16 mouse cellular contexts compared by ENCODE assay signal in genomic region chr5:77367145-77367544, GRCm38 (mm10). TPM values are rescaled to one million over a fixed set of nuclear protein-coding genes. Genes with fewer than 3 reads are reported as not detected.
DNase-seq lines count a peak whose midpoint lies in the region; ATAC-seq and TF ChIP-seq lines count a peak whose summit lies in the region.
"Had no signal": no experiment of that assay in that cellular context is flagged by ENCODE, and none has a peak within 500 bp of the region (broad histone marks: within the 10 kb centered on the region; RNA-seq: fewer than 3 reads in every experiment).

No protein-coding gene starts in this region.

- 69% methylated on average over 1 of the region's 1 CpGs for WGBS in heart, embryonic 15.5 days
- WGBS in embryonic facial prominence, embryonic 14.5 days = 60% methylated on average over 1 of the region's 1 CpGs
- WGBS in small intestine, adult 2 months = 63% methylated on average over 1 of the region's 1 CpGs

- H3K4me3 ChIP-seq in heart, embryonic 15.5 days = no peak overlapping the region
- no peak overlapping the region for H3K4me3 ChIP-seq in left cerebral cortex, adult 2 months
- no peak overlapping the region for H3K4me3 ChIP-seq in embryonic facial prominence, embryonic 14.5 days (ENCODE audit: low read depth, low read length)
- H3K4me3 ChIP-seq in small intestine, adult 2 months (ENCODE audit: low read depth, low read length) = no peak overlapping the region
- H3K4me3 ChIP-seq: forebrain, embryonic 12.5 days; layer of hippocampus, adult 2 months; liver, embryonic 12.5 days; lung, embryonic 15.5 days had no signal

- intact Hi-C loops in heart, postnatal 36 days (cut with DNase I) = no loop called here
- intact Hi-C loops in left cerebral cortex, adult 2 months (cut with DNase I) = no loop called here

- H3K36me3 ChIP-seq in heart, embryonic 15.5 days = no peaks in the 10 kb centered on the region
- H3K36me3 ChIP-seq in embryonic facial prominence, embryonic 14.5 days (ENCODE audit: control insufficient read depth, insufficient read depth, low read length) = no peaks in the 10 kb centered on the region
- H3K36me3 ChIP-seq in small intestine, adult 2 months (ENCODE audit: control insufficient read depth, insufficient read depth, low read length) = no peaks in the 10 kb centered on the region
- H3K36me3 ChIP-seq: forebrain, embryonic 12.5 days; liver, embryonic 12.5 days; lung, embryonic 15.5 days had no signal

- H3K4me2 ChIP-seq in heart, embryonic 15.5 days = no peak overlapping the region
- H3K4me2 ChIP-seq in embryonic facial prominence, embryonic 14.5 days (ENCODE audit: low read depth, low read length) = no peak overlapping the region
- H3K4me2 ChIP-seq: forebrain, embryonic 12.5 days; liver, embryonic 12.5 days; lung, embryonic 15.5 days had no signal

- peak overlapping the region; percentile 49; the same call in 1 of the 2 replicates for H3K27ac ChIP-seq in heart, embryonic 15.5 days
- H3K27ac ChIP-seq in left cerebral cortex, adult 2 months = 0 out of 2 replicates have a peak overlapping the region, but pooled peaks have one; percentile 16
- peak overlapping the region; percentile 49; the same call in 1 of the 2 replicates for H3K27ac ChIP-seq in embryonic facial prominence, embryonic 14.5 days (replicated peaks; ENCODE audit: low read depth, low read length)
- H3K27ac ChIP-seq in small intestine, adult 2 months (ENCODE audit: insufficient read depth, low read depth, low read length) = peak overlapping the region; percentile 76
- H3K27ac ChIP-seq: forebrain, embryonic 12.5 days; layer of hippocampus, adult 2 months; liver, embryonic 12.5 days had no signal

- H3K4me1 ChIP-seq in heart, embryonic 15.5 days (replicated peaks) = peaks cover 19% of the 10 kb centered on the region
- H3K4me1 ChIP-seq in embryonic facial prominence, embryonic 14.5 days (ENCODE audit: control insufficient read depth, insufficient read depth, low read length) = peaks cover 28% of the 10 kb centered on the region
- peaks cover 10% of the 10 kb centered on the region; the same call in 1 of the 2 replicates for H3K4me1 ChIP-seq in small intestine, adult 2 months (ENCODE audit: control insufficient read depth, insufficient read depth, insufficient read length, low read length)
- H3K4me1 ChIP-seq: forebrain, embryonic 12.5 days had no signal

- ATAC-seq in heart, embryonic 15.5 days (replicated peaks; ENCODE audit: insufficient number of reproducible peaks, insufficient read depth, low FRiP score, low read depth) = no peak
- no peak for ATAC-seq in embryonic facial prominence, embryonic 14.5 days (ENCODE audit: low read depth)
- ATAC-seq: liver, embryonic 12.5 days had no signal

- no peak for TF ChIP-seq CTCF in left cerebral cortex, adult 2 months (IDR thresholded peaks at IDR 0.05)
- TF ChIP-seq CTCF in small intestine, adult 2 months (IDR thresholded peaks at IDR 0.05; ENCODE audit: extremely low read depth, insufficient read length, insufficient replicate concordance, low read depth, low read length) = no peak

- no peaks in the 10 kb centered on the region for H3K9me3 ChIP-seq in heart, embryonic 15.5 days (replicated peaks)
- H3K9me3 ChIP-seq in embryonic facial prominence, embryonic 14.5 days (ENCODE audit: control insufficient read depth, low read length) = no peaks in the 10 kb centered on the region
- H3K9me3 ChIP-seq: forebrain, embryonic 12.5 days; liver, embryonic 12.5 days; lung, embryonic 15.5 days had no signal

- DNase-seq in heart, postnatal 36 days = no peak
- DNase-seq in left cerebral cortex, adult 2 months (ENCODE audit: extremely low spot score in 1 of 2, low spot score in 2 of 2) = no peak
- no peak for DNase-seq in left cerebral cortex, adult 8-10 months (ENCODE audit: low spot score in 2 of 2)
- no peak for DNase-seq in embryonic facial prominence, embryonic 14.5 days (ENCODE audit: low spot score)
- DNase-seq in layer of hippocampus, postnatal 36 days = no peak
- DNase-seq in cerebellum, adult 18-20 months = no peak
- DNase-seq: cerebellum, postnatal 25 days; heart, postnatal 14 days; midbrain, embryonic 14.5 days had no signal

- no peak for TF ChIP-seq POLR2A in small intestine, adult 2 months (IDR thresholded peaks at IDR 0.05; ENCODE audit: low read depth, low read length)

- H3K27me3 ChIP-seq in heart, embryonic 15.5 days = no peaks in the 10 kb centered on the region
- no peaks in the 10 kb centered on the region for H3K27me3 ChIP-seq in embryonic facial prominence, embryonic 14.5 days (replicated peaks; ENCODE audit: control insufficient read depth, insufficient read depth, low read length)
- no peaks in the 10 kb centered on the region for H3K27me3 ChIP-seq in small intestine, adult 2 months (ENCODE audit: control insufficient read depth, insufficient read depth, low read length)
- H3K27me3 ChIP-seq: liver, embryonic 12.5 days; lung, embryonic 15.5 days had no signal

- H3K9ac ChIP-seq in heart, embryonic 15.5 days = no peak overlapping the region
- no peak overlapping the region for H3K9ac ChIP-seq in embryonic facial prominence, embryonic 14.5 days (ENCODE audit: low read depth, low read length)
- H3K9ac ChIP-seq: forebrain, embryonic 12.5 days; liver, embryonic 12.5 days; lung, embryonic 15.5 days had no signal

RNA-seq across cellular contexts. Expression of gene Igfbp7, which starts 40.7 kb away (rescaled TPM):
- polyA plus RNA-seq in heart, embryonic 15.5 days (2015; fragmentation: Nextera tagmentation; extraction: Ambion mirVana) = 74.2 and 78.7 TPM in 2 replicates
- total RNA-seq in heart, postnatal 36 days (2021) = 100 to 1,000 TPM; 249 to 272 TPM
- total RNA-seq in left cerebral cortex, adult 2 months (2021) = 10 to 100 TPM; 38.3 to 41.2 TPM
- total RNA-seq in left cerebral cortex, adult 8-10 months (2022) = 10 to 100 TPM; 29.9 to 40.8 (median 32.6) TPM
- polyA plus RNA-seq in embryonic facial prominence, embryonic 14.5 days (2014; fragmentation: Nextera tagmentation; extraction: Ambion mirVana) = 85.8 and 119 TPM in 2 replicates
- polyA plus RNA-seq in small intestine, adult 2 months (2012; rRNA removed) = 664 and 1,449 TPM in 2 replicates
- 10 to 100 TPM; 26.8 to 30.0 TPM for total RNA-seq in layer of hippocampus, postnatal 36 days (2021)
- total RNA-seq: MEL had no signal

RNA-seq across cellular contexts. Expression of gene Polr2b, which starts 57.2 kb away (rescaled TPM):
- 32.7 and 39.2 TPM in 2 replicates for polyA plus RNA-seq in heart, embryonic 15.5 days (2015; fragmentation: Nextera tagmentation; extraction: Ambion mirVana)
- total RNA-seq in heart, postnatal 36 days (2021) = 10 to 100 TPM; 34.8 to 38.3 TPM
- total RNA-seq in left cerebral cortex, adult 2 months (2021) = 10 to 100 TPM; 43.0 to 47.6 TPM
- total RNA-seq in left cerebral cortex, adult 8-10 months (2022) = 10 to 100 TPM; 46.3 to 52.1 (median 47.0) TPM
- polyA plus RNA-seq in embryonic facial prominence, embryonic 14.5 days (2014; fragmentation: Nextera tagmentation; extraction: Ambion mirVana) = 53.9 and 62.1 TPM in 2 replicates
- 1.5 and 7.6 TPM in 2 replicates for polyA plus RNA-seq in small intestine, adult 2 months (2012; rRNA removed)
- total RNA-seq in layer of hippocampus, postnatal 36 days (2021) = 10 to 100 TPM; 48.8 to 50.4 TPM

RNA-seq across cellular contexts. Expression of gene Noa1, which starts 57.3 kb away (rescaled TPM):
- 20.6 and 21.6 TPM in 2 replicates for polyA plus RNA-seq in heart, embryonic 15.5 days (2015; fragmentation: Nextera tagmentation; extraction: Ambion mirVana)
- 10 to 100 TPM; 20.4 to 23.1 TPM for total RNA-seq in heart, postnatal 36 days (2021)
- 10 to 100 TPM; 21.6 to 27.6 TPM for total RNA-seq in left cerebral cortex, adult 2 months (2021)
- 10 to 100 TPM; 21.9 to 26.7 (median 25.0) TPM for total RNA-seq in left cerebral cortex, adult 8-10 months (2022)
- 25.6 and 25.7 TPM in 2 replicates for polyA plus RNA-seq in embryonic facial prominence, embryonic 14.5 days (2014; fragmentation: Nextera tagmentation; extraction: Ambion mirVana)
- polyA plus RNA-seq in small intestine, adult 2 months (2012; rRNA removed) = 9.6 and 10.9 TPM in 2 replicates
- total RNA-seq in layer of hippocampus, postnatal 36 days (2021) = 10 to 100 TPM; 23.2 to 26.5 TPM

Comparison
In these comparisons a context has a peak if more than half of its experiments do, and no peak if none do; other contexts are left out.
1. H3K27ac ChIP-seq: peak in every context shown above with its lines; median percentile 76 in small intestine, adult 2 months; 49 in heart, embryonic 15.5 days; 49 in embryonic facial prominence, embryonic 14.5 days; 16 in left cerebral cortex, adult 2 months.
2. RNA of gene Igfbp7, which starts 40.7 kb away (total RNA-seq): 249 to 272 TPM in heart, postnatal 36 days; 38.3 to 41.2 TPM in left cerebral cortex, adult 2 months, 29.9 to 40.8 TPM in left cerebral cortex, adult 8-10 months and 26.8 to 30.0 TPM in layer of hippocampus, postnatal 36 days; every median in the first group is over 4 times any median in the second.